Mouse (Mus musculus): ENCODE results near the gene Ugt1a5. TPM values are rescaled to one million over a fixed set of nuclear protein-coding genes. Genes with fewer than 3 reads are reported as not detected.

The Ugt1a5 gene
- polyA plus RNA-seq, 1 experiment from 2014 or later: not detected

DNA sequence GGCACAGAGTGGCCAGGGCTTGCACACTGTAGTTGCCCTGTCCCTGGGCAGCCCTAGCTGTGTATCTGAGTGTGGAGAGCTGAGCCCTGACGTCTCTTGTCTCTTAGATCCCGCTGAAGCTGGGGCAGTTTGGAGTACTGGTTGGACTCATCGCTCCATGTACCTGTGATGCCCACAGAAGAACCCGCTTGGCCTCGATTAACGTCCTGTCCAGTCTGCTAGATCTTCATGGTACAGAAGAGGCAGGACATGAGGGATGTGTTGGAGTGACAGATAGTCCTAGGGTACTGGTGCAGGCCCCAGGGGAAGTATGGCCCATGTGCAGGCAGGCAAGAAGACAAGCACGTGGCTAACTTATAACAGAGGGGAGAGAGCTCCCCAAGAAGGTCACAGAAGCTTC is 83.8 kb downstream of the Ugt1a5 start:
- H3K4me1 ChIP-seq: no peaks in the 10 kb centered on the region
- 78% methylated on average over 7 of the region's 7 CpGs for WGBS
- peaks cover 88% of the 10 kb centered on the region for H3K9me3 ChIP-seq
- H3K36me3 ChIP-seq: no peaks in the 10 kb centered on the region
- no peak overlapping the region for H3K4me2 ChIP-seq (replicated peaks)
- no peak overlapping the region for H3K4me3 ChIP-seq
- H3K27ac ChIP-seq: no peak overlapping the region
- ATAC-seq (ENCODE audit: insufficient number of reproducible peaks, insufficient read depth, low FRiP score, low TSS enrichment): no peak
- no peak overlapping the region for H3K9ac ChIP-seq
- no peaks in the 10 kb centered on the region for H3K27me3 ChIP-seq

DNA sequence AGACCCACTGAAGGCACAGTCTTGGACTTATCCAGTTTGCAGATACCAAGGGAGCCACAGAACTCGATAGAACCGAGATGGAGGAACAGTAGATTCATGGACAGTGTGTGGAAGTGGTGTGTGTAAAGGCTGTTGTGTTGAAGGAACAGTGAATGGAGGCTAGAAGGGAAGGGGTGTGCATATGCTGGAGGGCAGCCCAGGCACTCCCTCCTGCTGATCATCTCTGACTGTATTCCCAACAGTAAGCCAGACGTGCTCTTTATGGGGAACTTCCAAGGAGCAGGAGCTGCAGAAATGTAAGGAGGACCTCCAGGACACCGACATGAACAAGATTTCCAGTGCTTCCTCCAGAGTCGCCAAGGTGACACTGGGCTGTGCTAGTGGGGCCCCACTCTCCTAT is 84.2 kb downstream of the Ugt1a5 start:
- no peak overlapping the region for H3K9ac ChIP-seq
- H3K4me2 ChIP-seq (replicated peaks): no peak overlapping the region
- peaks cover 88% of the 10 kb centered on the region for H3K9me3 ChIP-seq
- WGBS: 78% methylated on average over 5 of the region's 5 CpGs
- no peaks in the 10 kb centered on the region for H3K27me3 ChIP-seq
- ATAC-seq (ENCODE audit: insufficient number of reproducible peaks, insufficient read depth, low FRiP score, low TSS enrichment): no peak
- H3K4me3 ChIP-seq: no peak overlapping the region
- H3K4me1 ChIP-seq: no peaks in the 10 kb centered on the region
- H3K36me3 ChIP-seq: no peaks in the 10 kb centered on the region
- H3K27ac ChIP-seq: no peak overlapping the region

DNA sequence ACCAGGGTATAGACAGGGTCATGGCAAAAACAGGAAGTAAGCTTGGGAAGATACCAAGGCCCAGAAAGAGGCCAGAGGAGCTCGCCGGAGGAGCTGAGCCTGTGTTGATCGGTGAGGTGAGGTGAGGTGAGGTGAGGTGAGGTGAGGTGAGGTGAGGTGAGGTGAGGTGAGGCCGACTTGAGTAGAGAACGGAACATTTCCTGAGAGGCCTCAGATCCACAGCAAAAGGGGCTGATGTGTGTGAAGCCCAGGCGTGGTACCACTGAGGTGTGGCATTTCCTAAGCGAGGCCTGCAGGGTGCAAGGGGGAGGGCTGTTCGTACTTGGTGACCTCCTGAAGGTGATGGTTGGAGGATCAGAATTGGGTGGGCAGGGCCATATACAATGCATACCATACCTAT is 87.3 kb downstream of the Ugt1a5 start:
- H3K4me2 ChIP-seq (replicated peaks): no peak overlapping the region
- H3K9me3 ChIP-seq: peaks cover 91% of the 10 kb centered on the region
- H3K36me3 ChIP-seq: no peaks in the 10 kb centered on the region
- H3K27ac ChIP-seq: no peak overlapping the region
- 74% methylated on average over 8 of the region's 8 CpGs for WGBS
- no peak overlapping the region for H3K4me3 ChIP-seq
- H3K27me3 ChIP-seq: no peaks in the 10 kb centered on the region
- no peak overlapping the region for H3K9ac ChIP-seq
- no peaks in the 10 kb centered on the region for H3K4me1 ChIP-seq
- no peak for ATAC-seq (ENCODE audit: insufficient number of reproducible peaks, insufficient read depth, low FRiP score, low TSS enrichment)

DNA sequence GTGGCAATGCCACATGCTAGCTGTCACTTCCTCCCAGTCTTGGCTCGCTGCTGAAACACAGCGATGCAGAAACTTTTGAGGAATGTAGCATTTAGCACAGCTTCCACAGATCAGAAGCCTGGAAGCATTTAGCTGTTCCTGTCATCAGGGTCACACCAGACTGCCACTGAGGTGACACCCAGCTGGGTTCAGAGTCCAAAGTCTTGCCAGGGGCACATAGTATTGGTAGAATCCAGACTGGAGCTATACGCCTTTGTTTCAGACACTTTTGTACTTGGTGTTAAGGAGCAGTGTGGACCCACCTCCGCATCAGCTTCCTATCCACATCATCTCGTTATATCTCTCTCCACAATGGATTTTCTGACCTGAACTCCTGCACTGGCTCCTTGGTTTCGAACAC is 87.7 kb downstream of the Ugt1a5 start:
- Histone ChIP-seq H3K9me3 (peaks cover 91% of the 10 kb centered on the region), H3K36me3 (no peaks in the 10 kb centered on the region), H3K4me1 (no peaks in the 10 kb centered on the region), H3K27ac (no peak overlapping the region), H3K4me3 (no peak overlapping the region), H3K4me2 (replicated peaks) (no peak overlapping the region), H3K27me3 (no peaks in the 10 kb centered on the region), H3K9ac (no peak overlapping the region)
- 68% methylated on average over 6 of the region's 6 CpGs for WGBS
- ATAC-seq (ENCODE audit: insufficient number of reproducible peaks, insufficient read depth, low FRiP score, low TSS enrichment): no peak

DNA sequence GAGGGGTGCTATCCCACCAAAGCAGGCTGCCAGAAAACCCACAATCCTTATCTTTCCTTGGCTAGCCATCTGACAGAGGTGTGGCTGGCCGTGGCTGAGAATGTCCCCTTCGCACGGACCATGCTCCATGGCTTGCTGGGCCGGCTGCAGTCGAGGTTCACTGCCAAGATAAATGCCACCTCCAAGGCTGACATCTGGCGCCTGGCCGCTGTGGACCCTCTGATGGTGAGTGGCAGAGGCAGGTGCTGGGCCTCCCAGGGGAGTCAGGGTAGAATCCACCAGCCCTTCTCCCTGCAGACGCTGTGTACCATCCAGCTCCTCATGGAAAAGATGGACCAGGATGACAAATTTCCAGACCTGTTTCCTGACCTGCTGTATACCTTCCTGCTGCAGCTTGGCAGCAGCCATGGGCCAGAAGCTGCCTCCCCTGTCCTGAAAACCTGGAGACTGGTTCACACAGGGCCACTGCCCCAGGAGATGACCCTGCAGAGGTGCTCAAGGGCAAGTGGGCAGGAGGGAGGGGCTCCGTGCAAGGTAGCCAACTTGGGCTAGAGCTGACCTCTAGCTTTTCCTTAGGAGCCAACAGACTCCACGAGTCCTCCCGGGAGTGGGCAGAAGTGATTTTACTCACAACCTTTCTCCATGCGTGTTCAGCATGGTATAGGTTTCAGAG is 89.1 kb downstream of the Ugt1a5 start:
- 87% methylated on average over 12 of the region's 12 CpGs for WGBS
- H3K4me1 ChIP-seq: no peaks in the 10 kb centered on the region
- no peak overlapping the region for H3K9ac ChIP-seq
- no peak for ATAC-seq (ENCODE audit: insufficient number of reproducible peaks, insufficient read depth, low FRiP score, low TSS enrichment)
- H3K9me3 ChIP-seq: peaks cover 80% of the 10 kb centered on the region
- H3K36me3 ChIP-seq: peaks cover 7% of the 10 kb centered on the region
- H3K27me3 ChIP-seq: no peaks in the 10 kb centered on the region
- no peak overlapping the region for H3K4me3 ChIP-seq
- no peak overlapping the region for H3K4me2 ChIP-seq (replicated peaks)
- no peak overlapping the region for H3K27ac ChIP-seq

DNA sequence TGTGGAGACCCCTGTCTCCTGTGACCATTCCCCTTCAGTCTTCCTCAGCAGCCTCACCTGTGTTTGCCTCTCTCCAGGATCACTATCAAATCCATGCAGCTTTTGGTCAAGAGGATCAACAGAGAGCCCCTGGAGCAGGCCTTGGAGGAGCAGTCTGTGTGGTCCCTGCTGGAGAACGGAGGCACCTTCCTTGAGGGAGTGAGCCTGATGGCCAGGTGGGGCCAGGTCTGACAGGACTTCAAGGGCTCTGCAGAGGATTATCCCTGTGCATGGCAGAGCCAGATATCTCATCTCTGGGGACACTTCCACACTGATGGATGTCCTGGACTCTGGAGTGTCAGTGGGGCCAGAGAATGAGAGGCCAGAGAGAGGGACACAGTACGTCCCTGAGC is 89.7 kb downstream of the Ugt1a5 start:
- Histone ChIP-seq H3K4me3 (no peak overlapping the region), H3K4me1 (no peaks in the 10 kb centered on the region), H3K36me3 (peaks cover 13% of the 10 kb centered on the region), H3K9me3 (peaks cover 79% of the 10 kb centered on the region), H3K9ac (no peak overlapping the region), H3K27me3 (no peaks in the 10 kb centered on the region), H3K27ac (no peak overlapping the region), H3K4me2 (replicated peaks) (no peak overlapping the region)
- WGBS: 52% methylated on average over 2 of the region's 2 CpGs
- no peak for ATAC-seq (ENCODE audit: insufficient number of reproducible peaks, insufficient read depth, low FRiP score, low TSS enrichment)

DNA sequence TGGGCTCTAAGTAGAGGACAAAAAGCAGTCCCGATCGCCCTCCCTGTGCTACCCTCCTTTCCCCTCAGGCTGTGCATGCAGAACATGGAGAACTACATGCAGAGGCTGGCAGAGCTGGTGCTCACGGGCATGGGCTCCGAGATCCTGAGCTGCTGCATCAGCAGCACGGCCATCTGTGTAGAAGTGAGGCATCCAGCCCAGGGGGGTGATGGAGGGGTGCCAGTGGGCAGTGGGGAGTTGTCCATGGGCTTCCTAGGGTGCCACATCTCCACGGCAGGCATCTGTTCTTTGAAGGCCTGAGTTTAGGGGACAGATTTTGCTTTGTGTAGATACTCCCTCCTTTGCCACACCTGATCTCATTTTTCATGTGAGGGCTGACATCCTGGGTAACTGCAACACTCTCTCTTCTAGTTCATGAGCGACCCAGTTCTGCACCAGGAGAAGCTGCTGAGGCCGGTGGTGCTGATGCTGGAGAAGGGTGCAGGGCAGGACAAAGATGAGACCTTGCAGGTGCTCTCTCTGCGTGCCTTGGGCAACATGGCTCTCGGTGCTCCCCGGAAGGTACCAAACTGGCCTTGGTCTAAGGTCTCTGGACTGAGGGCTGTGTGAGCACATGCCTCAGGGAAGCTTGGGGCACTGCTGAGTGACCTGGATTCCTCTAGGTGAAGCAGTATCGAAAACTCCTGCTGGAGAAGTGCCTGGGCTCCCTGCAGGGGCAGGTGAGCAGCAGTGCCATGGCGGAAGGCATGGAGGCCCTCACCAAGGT is 90.4 kb downstream of the Ugt1a5 start:
- peaks cover 20% of the 10 kb centered on the region for H3K36me3 ChIP-seq
- H3K27me3 ChIP-seq: no peaks in the 10 kb centered on the region
- no peaks in the 10 kb centered on the region for H3K4me1 ChIP-seq
- H3K9ac ChIP-seq: no peak overlapping the region
- H3K4me3 ChIP-seq: no peak overlapping the region
- WGBS: 76% methylated on average over 13 of the region's 13 CpGs
- ATAC-seq (ENCODE audit: insufficient number of reproducible peaks, insufficient read depth, low FRiP score, low TSS enrichment): no peak
- peaks cover 73% of the 10 kb centered on the region for H3K9me3 ChIP-seq
- no peak overlapping the region for H3K4me2 ChIP-seq (replicated peaks)
- no peak overlapping the region for H3K27ac ChIP-seq

DNA sequence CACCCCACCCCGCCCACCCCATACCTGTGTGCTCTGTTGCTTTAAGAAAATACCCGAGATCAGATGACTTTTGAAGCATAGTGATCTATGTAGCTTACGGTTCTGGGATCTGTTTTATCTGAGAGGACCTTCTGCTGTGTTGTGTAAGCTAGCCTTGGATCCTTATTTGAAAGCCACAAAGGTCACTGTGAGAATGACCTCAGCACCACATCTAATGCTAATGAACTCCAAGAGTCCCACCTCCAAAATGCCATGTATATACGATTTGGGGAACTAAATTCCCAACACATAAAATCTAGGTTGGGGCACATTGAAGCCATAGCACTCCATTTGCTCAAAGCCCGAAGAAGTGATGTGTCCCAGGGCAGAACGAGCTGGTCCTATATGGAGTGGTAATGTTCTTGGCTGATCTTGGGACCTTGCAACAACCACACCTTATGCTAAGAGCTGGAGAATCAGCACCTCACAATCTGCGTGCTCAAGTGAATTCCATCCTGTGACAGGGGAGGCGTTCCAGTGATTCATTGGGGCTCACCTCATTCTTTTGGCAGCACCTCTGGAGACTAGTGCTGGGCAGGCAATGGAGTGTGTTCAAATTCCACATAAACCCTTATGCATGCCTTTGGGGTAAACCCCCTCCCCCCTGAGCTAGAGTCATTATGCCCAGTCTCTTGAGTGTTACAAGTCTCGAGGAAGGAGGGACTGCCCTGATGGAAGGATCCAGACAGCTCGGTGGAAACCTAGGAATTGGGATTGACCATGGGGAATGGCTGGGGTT is 91.3 kb downstream of the Ugt1a5 start:
- ATAC-seq (ENCODE audit: insufficient number of reproducible peaks, insufficient read depth, low FRiP score, low TSS enrichment): no peak
- H3K9ac ChIP-seq: no peak overlapping the region
- H3K9me3 ChIP-seq: peaks cover 70% of the 10 kb centered on the region
- no peaks in the 10 kb centered on the region for H3K4me1 ChIP-seq
- 79% methylated on average over 10 of the region's 10 CpGs for WGBS
- H3K27ac ChIP-seq: no peak overlapping the region
- H3K36me3 ChIP-seq: peaks cover 29% of the 10 kb centered on the region
- no peak overlapping the region for H3K4me3 ChIP-seq
- no peak overlapping the region for H3K4me2 ChIP-seq (replicated peaks)
- no peaks in the 10 kb centered on the region for H3K27me3 ChIP-seq

DNA sequence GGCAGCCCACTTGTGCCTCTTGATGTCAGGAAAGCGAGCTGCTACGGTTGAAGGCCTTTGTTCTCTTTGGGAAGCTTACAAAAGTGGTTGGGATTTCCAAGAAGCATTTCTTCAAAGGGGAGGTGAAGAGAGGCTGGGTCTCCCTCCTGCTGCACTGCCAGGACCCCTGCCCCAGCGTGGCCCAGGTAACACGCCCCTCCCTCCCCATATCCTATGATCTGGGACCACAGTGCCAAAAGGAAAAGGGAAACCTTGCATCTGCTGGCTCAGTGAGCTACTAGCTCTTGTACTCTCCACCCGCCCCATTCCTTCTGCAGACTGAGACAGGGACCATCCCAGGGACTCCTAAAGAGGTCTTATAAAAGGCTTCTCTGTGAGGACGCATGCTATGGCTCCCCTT is 91.9 kb downstream of the Ugt1a5 start:
- Histone ChIP-seq H3K9ac (no peak overlapping the region), H3K36me3 (peaks cover 35% of the 10 kb centered on the region), H3K4me1 (no peaks in the 10 kb centered on the region), H3K4me2 (replicated peaks) (no peak overlapping the region), H3K27ac (no peak overlapping the region), H3K9me3 (peaks cover 64% of the 10 kb centered on the region), H3K27me3 (no peaks in the 10 kb centered on the region), H3K4me3 (no peak overlapping the region)
- WGBS: 81% methylated on average over 6 of the region's 6 CpGs
- no peak for ATAC-seq (ENCODE audit: insufficient number of reproducible peaks, insufficient read depth, low FRiP score, low TSS enrichment)

DNA sequence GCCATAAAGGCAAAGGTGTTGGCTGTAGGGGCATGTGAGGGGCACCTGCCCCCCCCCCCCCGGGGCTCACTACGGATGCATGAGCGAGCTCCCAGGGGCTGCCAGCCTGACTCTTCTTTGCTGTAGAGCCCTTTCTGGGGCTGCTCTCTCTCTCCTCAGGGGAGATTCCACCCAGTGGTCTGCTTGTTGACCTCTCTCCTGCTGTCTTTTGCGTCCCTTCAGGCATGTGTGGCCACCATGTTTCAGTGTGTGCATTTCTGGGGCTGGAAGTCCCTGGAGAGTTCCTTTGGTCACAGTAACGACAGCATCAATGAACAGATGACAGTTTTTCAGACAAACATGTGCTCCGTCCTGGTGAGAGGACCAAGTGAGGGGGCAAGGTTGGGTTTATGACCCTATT is 92.5 kb downstream of the Ugt1a5 start:
- Histone ChIP-seq H3K4me1 (no peaks in the 10 kb centered on the region), H3K4me3 (no peak overlapping the region), H3K36me3 (peaks cover 42% of the 10 kb centered on the region), H3K9ac (no peak overlapping the region), H3K4me2 (replicated peaks) (no peak overlapping the region), H3K27ac (no peak overlapping the region), H3K27me3 (no peaks in the 10 kb centered on the region), H3K9me3 (peaks cover 58% of the 10 kb centered on the region)
- ATAC-seq (ENCODE audit: insufficient number of reproducible peaks, insufficient read depth, low FRiP score, low TSS enrichment): no peak
- WGBS: 65% methylated on average over 6 of the region's 6 CpGs

DNA sequence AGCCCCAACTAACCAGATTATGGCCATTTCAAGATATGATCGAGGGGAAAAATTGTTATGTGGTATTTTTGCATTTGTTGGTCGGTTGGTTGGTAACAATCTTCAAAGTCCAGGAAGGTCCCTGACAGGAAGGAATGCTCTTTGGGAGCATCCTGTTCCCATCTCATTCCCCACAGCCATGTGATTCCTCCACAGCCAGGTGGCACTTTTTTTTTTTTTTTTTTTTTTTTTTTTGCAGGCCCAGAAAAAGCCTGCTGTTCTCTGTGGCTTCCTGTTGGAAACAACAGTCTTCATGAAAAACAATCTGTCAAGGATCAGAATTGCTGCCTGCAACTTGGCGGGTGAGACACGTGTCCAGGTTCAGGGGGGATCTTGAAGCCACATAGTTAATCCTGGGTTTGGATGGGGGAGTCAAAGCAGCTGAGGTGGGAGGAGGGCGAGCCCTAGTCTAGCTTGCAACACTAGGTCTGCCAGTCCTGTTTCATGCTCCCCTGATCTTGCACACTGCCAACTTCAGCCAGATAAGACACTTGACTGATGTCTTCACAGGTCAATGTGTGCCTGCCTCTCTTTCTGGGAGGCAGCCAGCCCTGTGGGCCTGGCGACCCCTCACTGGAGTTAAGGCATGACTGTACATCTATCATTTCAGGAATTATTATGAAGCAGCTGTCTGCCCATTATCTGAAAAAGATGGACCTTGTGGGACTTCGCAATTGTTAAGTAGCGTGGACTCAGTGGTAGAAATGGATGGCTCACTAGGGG is 93.2 kb downstream of the Ugt1a5 start:
- no peak for ATAC-seq (ENCODE audit: insufficient number of reproducible peaks, insufficient read depth, low FRiP score, low TSS enrichment)
- Histone ChIP-seq H3K36me3 (peaks cover 49% of the 10 kb centered on the region), H3K9ac (no peak overlapping the region), H3K27ac (no peak overlapping the region), H3K4me3 (no peak overlapping the region), H3K9me3 (peaks cover 54% of the 10 kb centered on the region), H3K27me3 (no peaks in the 10 kb centered on the region), H3K4me2 (replicated peaks) (no peak overlapping the region), H3K4me1 (no peaks in the 10 kb centered on the region)
- 79% methylated on average over 8 of the region's 8 CpGs for WGBS

All from embryonic facial prominence, embryonic 12.5 days (tissue).